Mouse (Mus musculus): ENCODE results near the gene Slc4a11.

The Slc4a11 gene

DNA sequence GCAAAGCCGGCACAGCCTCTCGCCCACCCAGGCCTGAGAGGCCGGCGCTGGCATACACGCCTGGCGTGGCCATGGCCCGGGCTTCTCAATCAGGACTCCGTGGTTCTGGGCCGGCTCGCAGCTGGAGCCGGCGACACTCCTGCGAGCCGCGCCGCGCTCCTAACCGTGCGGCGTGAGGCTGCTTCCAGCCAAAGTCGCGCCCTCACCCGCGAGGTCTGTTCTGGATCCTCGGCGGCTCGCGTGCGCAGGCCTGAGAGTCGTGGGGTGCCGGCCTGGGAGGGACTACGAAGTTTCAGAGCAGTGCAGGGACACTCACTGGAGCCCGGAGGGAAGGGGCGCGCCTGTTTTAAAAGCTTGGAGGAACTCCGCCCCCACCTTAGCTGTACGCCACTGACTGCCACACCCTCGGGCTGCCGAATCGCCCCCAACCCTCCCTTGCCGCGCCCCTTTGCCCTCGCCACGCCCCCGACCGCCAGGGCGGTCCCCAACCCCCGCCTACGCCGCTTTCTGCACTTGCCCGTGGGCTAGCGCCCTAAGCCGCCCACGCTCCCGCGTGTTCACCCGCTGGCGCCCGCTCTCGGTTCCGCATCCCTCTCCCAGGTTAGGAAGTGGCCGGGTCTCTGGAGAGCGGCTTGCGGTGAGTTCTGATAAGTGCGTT lies at the start of gene Slc4a11:
TSS of gene Slc4a11 (minus strand) at position 367 of the 658 bp plus-strand sequence.
- peak in 1 of 2 experiments; percentile 57 for DNase-seq (ENCODE audit: low spot score in 2 of 2)

DNA sequence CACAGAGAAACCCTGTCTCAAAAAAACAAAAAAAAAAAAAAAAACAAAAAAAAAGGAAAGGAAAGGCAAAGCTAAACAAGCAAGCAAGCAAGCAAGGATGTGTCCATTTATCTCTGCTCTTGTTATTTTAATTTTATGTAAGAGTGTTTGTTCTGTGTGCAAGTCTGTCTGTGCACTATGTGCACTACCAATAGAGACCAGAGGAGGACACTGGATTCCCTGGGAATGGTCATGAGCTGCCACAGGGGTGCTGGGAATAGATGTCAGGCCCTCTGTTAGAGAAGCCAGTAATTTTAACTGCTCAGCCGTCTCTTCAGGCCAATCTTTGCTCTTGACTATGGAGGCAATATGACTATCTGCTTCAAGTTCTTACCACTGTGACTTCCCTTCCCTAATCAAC lies 46.3 kb upstream of the Slc4a11 start:
- no peak for DNase-seq (ENCODE audit: low spot score in 2 of 2)

DNA sequence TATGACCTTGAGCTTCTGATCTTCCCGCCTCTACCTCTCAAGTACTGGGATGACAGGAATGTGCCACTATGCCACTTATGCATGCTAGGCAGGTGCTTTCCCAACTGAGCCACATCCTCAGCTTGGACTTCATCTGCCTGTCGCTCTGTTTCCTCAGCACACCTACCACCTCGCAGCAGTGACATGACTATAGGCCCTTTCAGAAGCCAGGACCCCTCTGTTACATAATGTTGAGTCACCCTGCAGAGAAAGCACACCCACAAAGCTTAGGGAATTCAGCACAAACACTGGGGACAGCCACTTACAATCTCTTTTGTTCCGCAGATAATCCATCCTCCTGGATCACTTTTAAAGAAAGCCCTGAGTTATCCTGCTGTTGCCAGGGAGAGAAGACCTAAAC lies 42.8 kb upstream of the Slc4a11 start:
- DNase-seq (ENCODE audit: low spot score in 2 of 2): no peak

DNA sequence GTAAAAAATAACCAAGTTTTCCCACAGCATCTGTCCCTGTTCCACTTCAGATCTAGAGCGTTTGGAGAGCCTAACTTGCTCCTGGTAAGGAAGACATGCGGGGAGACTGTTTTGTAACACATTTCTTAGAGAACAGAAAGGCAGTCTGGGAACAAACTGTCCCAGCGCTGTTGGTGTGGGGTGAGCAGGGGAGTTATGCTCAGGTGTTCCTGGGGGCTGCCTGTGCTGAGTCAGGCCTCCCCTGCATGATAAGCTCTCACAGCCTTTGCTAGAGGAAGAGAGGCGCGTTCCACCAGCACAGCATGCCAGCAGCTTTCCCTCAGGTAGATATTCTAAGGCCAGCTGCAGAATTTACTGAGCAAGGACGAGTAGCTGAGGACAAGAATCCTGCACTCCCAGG lies 40.7 kb upstream of the Slc4a11 start:
- no peak for DNase-seq (ENCODE audit: low spot score in 2 of 2)

DNA sequence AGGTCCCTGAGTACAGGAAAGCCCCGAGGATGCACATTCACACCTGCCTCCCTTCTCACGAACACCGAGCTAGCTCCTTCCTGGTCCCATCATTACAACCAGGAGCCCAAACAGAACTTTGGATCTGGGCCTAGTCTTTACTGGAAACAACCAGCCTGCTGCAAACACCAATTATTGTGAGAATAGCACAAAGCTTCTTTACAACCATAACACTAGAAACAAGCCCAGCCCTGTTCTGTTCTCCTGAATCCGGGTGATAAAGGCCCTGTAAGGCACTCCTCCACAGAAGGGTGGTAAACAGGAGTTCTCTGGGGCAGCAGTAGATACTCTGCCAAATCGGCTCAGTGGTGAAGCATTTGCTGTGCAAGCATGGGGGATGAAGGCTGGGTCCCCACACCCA lies 38.0 kb upstream of the Slc4a11 start:
- no peak for DNase-seq (ENCODE audit: low spot score in 2 of 2)

DNA sequence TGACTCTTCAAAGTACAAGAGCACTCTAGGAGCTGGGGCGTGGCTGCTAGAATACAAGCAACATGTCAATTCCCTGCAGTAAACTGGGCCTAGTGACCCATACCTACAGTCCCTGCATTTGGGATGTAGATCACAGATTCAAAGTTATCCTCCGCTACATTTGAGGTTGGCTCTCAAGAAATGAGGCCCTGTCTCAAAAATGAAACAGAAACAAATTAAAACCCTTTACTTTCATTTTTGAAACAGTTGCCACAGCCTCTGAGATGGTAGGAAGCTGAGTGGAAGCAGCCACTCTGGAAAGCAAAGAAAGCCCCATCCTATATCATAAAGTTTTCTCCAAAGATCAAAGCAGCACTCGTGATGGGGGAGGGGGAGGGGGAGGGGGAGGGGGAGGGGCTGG lies 36.1 kb upstream of the Slc4a11 start:
- DNase-seq (ENCODE audit: low spot score in 2 of 2): no peak

DNA sequence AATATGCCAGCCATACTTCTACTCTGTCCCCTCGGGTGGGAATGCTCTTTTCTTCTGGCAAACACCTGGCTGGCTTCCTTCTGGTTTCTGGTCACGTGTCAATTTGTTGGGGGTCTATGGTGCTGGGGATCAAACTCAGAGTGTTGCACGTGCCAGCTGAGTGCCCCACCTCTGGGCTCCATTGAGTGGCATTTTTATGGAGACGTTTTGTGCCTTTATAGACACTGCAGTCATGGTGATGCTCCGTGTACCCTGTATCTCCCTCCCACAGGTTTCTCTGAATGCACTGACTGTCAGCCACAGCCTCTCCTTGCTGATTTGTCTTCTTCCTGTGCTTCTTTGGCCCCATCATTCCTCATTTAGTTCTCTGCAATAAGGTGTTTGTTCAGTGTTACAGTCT lies 34.5 kb upstream of the Slc4a11 start:
- DNase-seq (ENCODE audit: low spot score in 2 of 2): no peak

DNA sequence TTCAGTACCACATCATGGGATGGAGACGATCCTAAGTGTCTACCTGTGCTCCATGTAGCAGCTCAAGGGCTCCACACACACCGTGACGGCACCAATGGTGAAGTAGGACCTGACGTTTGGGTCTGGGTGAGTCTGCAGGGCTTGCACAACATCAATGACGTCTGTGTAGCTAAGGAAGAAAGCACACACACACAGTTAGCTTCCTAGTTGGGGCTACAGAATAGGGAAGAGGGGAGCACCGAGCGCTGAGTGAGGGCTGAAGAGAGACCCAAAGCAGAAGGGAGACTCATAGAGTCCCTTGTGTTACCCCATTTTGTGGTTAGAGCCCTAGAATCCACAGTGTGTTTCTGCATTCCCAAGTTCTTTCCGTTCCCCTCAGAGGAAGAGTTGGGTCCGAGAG lies 33.4 kb upstream of the Slc4a11 start:
- DNase-seq (ENCODE audit: low spot score in 2 of 2): no peak

DNA sequence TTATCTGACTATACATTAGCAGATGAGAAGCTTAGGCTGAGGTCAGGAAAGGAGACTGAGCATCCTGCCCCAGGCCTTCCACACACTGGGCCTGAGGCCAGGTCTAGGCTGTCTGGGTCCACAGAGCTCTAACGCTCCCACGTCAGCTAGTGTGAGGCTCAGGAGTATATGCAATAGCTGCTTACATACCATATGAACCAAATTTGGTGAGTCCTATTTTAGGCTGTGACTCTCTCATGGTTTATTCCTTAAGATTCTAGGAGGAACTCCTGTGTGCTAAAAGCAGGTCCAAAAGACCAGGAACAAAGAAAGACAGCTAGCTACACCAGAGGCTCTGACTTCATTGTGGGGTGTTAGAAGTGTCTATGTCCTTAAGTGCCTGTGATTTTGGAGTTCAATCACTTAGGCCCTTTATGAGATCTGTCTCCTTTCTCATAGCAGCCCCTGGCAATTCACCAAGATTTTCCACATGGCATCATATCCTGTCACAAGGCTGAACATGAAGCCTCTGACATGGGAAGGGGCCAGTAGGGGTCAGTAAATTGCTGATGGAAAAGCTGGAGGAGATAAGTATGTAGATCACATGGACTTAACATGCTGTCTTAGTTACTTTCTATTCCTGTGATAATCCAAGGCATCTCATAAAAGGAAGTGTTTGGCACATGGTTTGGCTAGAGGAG lies 31.7 kb upstream of the Slc4a11 start:
- DNase-seq (ENCODE audit: low spot score in 2 of 2): no peak

DNA sequence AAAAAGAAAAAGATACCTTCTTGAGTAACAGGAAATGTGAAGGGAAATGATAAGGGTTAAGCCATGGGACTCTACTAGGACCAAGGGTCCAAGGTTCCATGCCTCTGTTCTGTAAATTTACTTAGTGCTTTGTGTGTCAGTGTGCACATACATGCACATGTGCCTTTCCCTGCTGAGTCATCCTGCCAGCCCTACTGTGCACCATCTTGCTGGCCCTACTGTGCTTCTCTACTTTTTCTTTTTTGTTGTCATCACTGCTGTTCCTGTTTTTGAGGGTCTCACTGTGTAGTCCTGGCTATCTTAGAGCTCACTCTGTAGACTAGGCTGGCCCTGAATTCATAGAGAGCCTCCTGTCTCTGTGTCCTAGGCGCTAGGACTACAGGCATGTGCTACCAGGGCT lies 30.4 kb upstream of the Slc4a11 start:
- no peak for DNase-seq (ENCODE audit: low spot score in 2 of 2)

DNA sequence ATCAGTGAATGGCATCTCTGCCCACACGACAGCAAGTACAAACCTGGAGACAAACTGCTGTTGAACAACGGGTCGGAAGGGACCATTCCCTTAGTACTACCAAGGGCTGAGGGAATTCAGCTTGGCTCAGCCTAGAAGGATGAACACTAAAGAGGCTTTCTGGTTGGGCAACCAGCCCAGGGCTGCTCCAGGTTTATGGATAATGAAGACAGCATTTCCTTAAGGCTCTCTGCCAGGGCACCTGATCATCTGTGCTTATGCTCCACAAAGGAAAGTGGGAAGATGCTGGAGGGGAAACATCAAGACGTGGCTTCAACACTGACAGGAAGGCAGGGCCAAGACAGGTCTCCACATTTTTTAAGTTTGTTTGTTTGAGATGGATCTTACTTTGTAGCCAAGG lies 27.1 kb upstream of the Slc4a11 start:
- DNase-seq (ENCODE audit: low spot score in 2 of 2): no peak

DNA sequence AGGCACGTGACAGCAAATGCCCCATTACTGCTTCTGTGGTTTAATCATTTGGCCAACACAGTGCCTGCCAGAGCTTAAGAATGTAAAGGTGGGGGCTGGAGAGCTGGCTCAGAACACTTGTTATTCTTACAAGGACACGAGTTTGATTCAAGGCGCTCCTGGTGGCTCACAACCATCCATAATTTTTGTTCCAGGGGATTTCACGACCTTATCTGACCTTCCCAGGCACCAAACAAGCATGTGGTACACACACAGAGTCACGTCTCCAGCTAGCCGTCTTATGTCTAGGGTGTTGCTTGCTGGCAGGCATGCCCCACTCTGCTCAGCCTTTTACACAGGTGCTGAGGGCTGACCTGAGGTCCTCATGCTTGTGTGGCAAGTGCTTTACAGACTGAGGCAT lies 20.6 kb upstream of the Slc4a11 start:
- DNase-seq (ENCODE audit: low spot score in 2 of 2): no peak

DNA sequence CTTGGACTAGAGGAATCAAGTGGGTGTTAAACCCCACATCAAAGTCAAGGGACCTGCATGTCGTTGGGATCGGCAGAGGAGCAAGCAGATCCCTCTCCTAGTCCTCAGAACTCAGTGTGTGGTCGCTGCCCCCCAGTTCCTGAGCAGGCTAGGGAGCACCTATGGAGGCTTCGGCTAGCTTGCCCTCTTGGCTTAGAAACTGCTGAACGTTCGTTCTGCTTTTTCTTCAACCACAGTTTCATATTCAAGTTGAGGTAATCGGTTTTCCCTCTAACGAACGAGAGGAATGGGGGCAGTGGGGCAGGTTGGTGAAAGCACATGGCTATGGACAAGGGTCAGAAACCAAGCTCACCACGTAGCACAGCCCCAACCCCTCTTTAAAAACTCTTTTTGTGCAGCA lies 9.7 kb upstream of the Slc4a11 start:
- DNase-seq (ENCODE audit: low spot score in 2 of 2): no peak

DNA sequence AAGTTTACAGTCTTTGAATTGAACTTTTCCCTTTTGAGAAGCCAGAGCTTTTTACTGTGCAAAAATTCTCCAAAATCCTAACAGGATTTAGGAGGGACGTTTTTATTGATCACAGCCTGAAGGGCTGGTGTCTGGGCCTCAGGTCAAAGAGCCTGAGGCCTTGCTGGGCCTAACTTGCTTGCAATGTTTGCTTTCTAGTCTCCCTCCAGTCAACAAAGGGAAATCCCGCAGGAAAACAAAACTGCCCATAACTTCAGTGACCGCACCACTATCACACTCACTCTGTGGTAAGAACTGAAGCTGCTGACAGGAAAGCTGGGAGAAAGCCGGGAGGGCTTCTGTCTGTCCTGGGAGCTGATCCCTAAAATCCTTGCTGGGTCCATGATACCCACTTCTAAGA lies 9.3 kb upstream of the Slc4a11 start:
- DNase-seq (ENCODE audit: low spot score in 2 of 2): no peak

DNA sequence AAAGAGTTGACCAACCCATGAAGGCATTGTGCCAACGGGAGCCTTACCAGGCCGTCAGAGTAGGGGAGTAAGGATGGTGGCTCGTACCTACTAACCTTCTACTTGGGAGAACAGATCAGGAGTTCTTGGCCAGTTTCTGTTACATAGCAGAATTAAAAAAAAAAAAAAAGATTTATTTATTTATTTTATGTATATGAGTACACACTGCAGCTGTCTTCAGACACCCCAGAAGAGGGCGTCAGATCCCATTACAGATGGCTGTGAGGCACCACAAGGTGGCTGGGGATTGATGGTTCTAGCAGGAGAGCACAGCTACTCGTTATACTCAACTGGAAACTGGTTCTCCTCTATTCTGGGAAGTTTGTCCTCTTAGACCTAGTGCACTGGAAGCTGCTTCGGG lies 7.9 kb upstream of the Slc4a11 start:
- DNase-seq (ENCODE audit: low spot score in 2 of 2): no peak

DNA sequence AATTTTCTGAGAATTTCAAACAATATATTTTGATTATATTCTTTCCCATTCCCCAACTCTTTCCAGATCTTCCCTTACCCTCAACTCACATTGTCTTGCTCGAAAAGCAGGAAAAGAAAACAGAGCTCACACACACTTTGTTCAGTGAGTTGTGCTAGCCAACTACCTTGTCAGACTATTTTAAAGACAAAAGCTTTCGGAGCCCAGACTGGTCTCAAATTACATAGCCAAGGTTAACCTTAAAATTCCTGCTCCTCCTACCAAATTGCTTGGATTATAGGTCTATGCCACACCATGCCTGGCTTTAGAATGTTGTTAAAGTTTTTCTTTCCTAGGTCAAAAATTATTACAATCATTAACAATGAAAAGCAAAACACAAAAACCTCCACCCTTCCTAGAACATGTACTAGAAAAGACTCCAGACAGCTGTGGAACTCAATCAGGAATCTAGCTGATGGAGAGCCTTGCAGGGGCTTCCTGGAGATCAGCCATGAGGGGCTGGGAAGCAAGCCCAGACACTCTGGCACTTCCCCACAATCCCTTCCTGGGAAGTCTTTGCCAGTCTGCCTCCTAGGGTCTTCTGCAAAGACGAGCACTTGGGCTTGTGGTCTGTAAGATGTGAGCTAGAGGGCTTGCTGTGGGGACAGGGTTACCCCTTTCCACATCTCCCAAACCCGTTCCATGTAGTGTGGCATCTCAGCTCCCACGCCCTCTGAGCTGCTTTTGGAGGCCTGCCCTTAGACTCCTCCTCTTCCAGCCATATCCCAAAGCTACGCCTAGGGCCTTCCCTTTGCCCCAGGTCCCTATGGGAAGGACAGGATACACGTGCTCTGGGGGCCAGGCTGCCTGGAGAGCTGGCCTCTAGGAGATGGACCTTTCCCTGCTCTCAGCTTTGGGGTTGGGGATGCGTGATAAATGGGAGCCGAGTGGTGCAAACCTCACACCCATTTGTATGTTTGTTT lies 7.0 kb upstream of the Slc4a11 start:
- no peak for DNase-seq (ENCODE audit: low spot score in 2 of 2)

DNA sequence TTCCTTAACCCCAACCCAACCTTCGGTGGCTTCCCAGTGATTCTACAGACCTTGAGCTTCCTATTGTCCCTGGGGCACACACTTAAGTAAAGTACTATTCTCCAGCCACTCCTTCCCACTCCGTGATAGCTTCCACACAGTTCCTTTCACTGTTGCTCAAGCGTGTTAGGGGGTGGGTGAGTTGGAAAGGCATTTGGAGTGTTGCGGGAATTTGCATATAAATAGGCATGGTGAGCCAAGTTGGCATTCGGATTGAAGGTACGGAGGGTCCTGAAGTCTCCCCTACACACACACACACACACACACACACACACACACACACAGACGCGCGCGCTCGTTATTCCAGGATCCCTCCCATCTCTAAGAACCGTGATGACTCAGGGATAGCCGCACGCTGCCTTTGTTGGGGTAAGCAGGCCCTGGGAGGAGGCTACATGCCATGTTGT lies 525 bp upstream of the Slc4a11 start:
- no peak for DNase-seq (ENCODE audit: low spot score in 2 of 2)

DNA sequence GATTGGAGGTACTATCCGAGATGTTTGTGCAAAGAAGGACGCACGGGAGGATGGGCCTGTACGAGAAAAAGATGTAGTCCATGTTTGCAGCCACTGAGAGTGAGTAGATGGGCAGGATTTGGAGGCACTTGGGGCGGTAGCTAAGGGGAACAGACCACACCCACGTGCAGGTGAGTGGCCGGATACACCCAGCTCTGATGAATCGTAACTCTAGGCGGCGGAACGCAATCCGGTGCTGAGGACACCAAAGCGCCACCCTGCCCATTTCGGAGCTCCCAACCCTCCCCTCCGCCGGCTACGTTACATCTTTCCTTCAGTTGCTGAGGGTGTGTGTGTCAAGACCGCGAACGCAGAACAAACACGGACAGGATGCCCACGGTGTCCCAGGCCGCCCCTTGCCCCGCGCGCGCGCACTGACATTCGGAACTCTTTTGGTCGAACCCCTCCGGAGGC lies 593 bp downstream of the Slc4a11 start:
- DNase-seq (ENCODE audit: low spot score in 2 of 2): peak in 1 of 2 experiments; percentile 4

DNA sequence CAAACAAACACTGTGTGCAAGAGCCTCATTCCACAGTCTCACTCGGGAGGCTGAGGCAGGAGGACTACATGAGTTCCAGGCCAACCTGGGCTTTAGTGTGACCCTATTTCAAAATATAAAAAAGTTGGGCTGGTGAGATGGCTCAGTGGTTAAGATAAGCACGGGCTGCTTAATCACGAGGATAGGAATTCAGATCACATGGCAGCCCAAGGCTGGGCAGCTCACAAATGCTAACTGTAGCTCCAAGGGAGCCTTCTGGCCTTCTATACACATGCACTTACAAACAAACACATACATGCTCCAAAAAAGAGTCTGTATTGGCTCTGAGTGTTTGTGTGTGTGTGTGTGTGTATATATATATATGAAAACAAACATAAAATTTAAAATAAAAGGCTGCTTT lies 3.8 kb downstream of the Slc4a11 start:
- DNase-seq (ENCODE audit: low spot score in 2 of 2): no peak

DNA sequence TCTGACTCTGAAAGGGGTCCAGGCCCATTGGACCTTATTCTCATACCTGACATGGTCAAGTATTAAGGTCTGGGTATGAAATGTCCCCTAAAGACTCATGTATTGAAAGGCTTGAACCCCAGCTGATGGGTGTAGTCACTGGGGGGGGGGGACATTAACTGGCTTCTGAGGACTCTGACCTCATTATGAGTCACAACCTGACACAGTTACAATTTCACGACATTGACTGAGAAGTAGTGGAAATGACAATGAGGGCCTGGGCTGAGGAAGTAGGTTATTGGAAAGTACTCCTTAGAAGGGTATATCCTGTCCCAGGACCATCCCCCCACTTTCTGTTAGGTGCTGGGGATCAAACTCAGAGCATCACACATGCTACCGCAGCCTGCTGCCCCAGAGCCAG lies 8.3 kb downstream of the Slc4a11 start:
- DNase-seq (ENCODE audit: low spot score in 2 of 2): no peak

DNA sequence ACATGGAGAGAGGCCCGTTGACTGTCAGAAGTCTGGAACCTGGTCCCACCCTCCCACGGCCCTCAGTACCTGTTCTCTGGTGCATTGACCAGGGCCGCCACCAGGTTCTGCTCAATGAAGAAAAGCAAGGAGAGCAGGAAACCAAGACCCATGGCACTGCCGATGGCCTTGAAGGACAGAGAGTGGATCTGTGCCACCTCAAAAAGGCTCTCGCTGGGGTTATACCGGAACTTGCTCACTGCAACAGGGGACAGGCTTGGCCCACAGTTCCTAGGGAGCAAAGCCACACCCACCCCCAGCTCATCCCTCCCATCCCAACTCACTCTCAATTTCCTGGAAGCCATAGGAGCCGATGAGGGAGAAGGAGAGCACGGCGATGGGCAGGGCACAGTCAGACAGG lies 11.9 kb downstream of the Slc4a11 start:
- DNase-seq (ENCODE audit: low spot score in 2 of 2): no peak

DNA sequence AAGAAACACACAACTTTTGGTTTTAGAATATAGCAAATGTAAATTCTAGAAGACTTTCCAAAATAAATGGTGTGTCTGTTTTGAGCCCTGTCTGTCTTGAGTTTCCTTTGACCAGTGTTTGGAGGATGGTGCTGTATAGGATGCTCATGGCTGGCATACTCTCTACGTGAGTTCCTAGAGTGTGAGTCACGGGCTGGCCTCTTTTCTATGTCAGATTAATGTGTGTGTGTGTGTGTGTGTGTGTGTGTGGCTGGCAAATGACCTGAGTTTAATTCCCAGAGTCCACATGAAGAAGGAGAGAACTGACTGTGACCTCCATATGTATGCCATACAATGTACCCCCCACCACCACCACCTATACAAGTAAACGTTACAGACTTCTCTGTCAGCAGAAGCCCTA lies 15.8 kb downstream of the Slc4a11 start:
- DNase-seq (ENCODE audit: low spot score in 2 of 2): no peak

DNA sequence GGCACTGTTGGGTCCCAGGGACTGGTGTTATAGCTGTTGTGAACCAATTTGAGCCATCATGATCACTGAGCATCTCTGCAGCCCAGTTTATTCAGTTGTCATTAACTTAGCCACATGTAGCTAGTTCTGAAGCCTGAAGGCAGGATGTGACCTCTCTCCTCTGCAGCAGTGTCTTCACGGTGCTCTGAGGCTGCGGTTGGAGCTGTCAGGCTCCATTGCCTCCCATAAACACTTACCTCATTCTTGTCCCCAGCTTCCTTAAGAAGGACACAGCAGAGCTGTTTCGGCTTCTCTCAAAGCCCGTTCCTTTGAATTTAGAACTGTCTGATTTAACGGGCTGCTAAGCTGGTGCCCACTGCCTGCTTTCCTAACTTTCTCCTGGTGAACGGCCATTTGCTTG lies 17.4 kb downstream of the Slc4a11 start:
- no peak for DNase-seq (ENCODE audit: low spot score in 2 of 2)
